ENCODE assay signal across 19 mouse cellular contexts in genomic region chr10:26275414-26275813, GRCm38 (mm10). TPM values are rescaled to one million over a fixed set of nuclear protein-coding genes. Genes with fewer than 3 reads are reported as not detected.
"Had no signal": no experiment of that assay in that cellular context is flagged by ENCODE, and none has a peak within 500 bp of the region (broad histone marks: within the 10 kb centered on the region; RNA-seq: fewer than 3 reads in every experiment).

No protein-coding gene starts in this region.

- DNase-seq: kidney, postnatal 10 days; kidney, postnatal 36 days; layer of hippocampus, postnatal 36 days; liver, embryonic 13.5 days; lung, adult 2 months; thymus, adult 18-20 months; thymus, postnatal 14 days; thymus, postnatal 4 days had no signal

- H3K4me1 ChIP-seq: kidney, embryonic 15.5 days; liver, embryonic 13.5 days; midbrain, embryonic 12.5 days had no signal

- H3K4me2 ChIP-seq: kidney, embryonic 15.5 days; liver, embryonic 13.5 days; midbrain, embryonic 12.5 days had no signal

- ATAC-seq: midbrain, embryonic 16.5 days had no signal

- H3K4me3 ChIP-seq: kidney, embryonic 15.5 days; left cerebral cortex, adult 2 months; liver, embryonic 13.5 days; midbrain, embryonic 12.5 days had no signal

- H3K27me3 ChIP-seq: kidney, embryonic 15.5 days; liver, embryonic 13.5 days; midbrain, embryonic 12.5 days had no signal

- H3K9me3 ChIP-seq: kidney, embryonic 15.5 days; liver, embryonic 13.5 days; midbrain, embryonic 12.5 days had no signal

- H3K9ac ChIP-seq: kidney, embryonic 15.5 days; liver, embryonic 13.5 days; midbrain, embryonic 12.5 days had no signal

- H3K27ac ChIP-seq: kidney, embryonic 15.5 days; left cerebral cortex, adult 2 months; liver, embryonic 13.5 days; macrophage; midbrain, embryonic 12.5 days had no signal

RNA-seq across cellular contexts. Expression of gene Samd3, which starts 45.9 kb away (rescaled TPM):
- total RNA-seq: layer of hippocampus, adult 8-10 months; layer of hippocampus, postnatal 36 days had no signal
- polyA plus RNA-seq: kidney, embryonic 15.5 days; limb, embryonic 11.5 days; liver, embryonic 13.5 days; liver, embryonic 16.5 days; macrophage; neural tube, embryonic 14.5 days; small intestine, adult 2 months; testis, adult 2 months had no signal
